Mouse (Mus musculus): ENCODE measurements around the gene Pkmyt1. TPM values are rescaled to one million over a fixed set of nuclear protein-coding genes. Genes with fewer than 3 reads are reported as not detected.

Pkmyt1 gene
- total RNA-seq, 1 experiment from 2014 or later: 6.5 TPM

DNA sequence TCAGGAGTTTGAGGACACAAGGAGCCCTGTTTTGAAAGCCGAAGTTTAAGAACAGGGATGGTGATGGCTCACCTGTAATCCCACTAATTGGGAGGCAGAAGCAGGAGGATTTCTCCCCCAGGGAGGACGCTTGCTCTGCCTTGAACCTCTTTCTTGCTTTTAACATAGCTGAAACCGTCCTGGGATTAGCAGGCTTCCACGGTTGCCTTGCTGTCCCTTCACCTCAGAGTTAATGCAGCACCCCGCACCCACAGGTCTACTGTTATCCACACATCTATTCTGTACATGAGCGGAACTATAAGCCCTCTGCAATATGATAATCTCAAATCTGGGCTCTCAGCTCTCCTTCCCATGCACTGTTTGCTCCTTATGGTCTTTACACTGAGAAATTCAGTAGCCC lies 47.5 kb downstream of the Pkmyt1 start:
- no peak for ATAC-seq (ENCODE audit: extremely low read depth, insufficient number of reproducible peaks, low FRiP score, poor library complexity, severe bottlenecking)

DNA sequence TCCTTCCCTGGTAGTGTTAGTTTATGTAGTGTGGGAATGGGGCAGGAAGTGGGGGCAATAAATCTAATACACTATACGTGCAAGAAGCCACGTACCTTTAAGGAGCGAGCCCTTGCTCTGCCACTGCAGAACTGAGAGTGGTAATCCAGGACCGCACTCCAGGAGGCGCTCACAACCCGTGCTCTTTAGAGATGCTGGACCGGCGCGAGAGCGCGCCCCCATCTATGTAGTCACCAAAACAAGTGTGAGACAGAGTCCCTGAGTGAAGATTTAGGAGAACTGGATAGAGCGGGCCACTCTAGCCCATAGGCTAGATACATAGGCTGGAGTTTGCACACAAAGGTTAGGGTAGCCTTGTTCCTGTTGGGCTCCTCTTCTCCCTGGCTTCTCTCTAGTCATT lies 48.0 kb downstream of the Pkmyt1 start:
- ATAC-seq (ENCODE audit: extremely low read depth, insufficient number of reproducible peaks, low FRiP score, poor library complexity, severe bottlenecking): peak; percentile 71

DNA sequence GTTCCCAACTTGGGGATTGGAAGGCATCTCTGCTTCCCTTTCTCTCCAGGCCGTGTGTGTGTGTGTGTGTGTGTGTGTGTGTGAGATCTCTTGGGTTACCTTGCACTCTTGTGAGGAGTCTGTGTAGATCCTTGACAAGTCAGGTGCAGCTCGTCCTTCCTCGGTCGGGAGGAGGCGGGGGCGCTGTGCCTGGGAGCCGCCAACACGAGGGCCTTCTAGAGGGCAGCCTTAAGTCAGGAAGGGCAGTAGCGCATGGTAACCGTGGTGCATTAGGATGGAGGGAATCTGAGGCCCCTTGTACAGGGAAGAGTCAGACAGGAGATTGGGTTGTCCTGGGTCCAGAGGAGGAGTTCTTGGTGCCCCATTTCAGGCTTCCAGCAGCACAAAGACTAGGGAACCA lies 50.1 kb downstream of the Pkmyt1 start:
- ATAC-seq (ENCODE audit: extremely low read depth, insufficient number of reproducible peaks, low FRiP score, poor library complexity, severe bottlenecking): no peak

DNA sequence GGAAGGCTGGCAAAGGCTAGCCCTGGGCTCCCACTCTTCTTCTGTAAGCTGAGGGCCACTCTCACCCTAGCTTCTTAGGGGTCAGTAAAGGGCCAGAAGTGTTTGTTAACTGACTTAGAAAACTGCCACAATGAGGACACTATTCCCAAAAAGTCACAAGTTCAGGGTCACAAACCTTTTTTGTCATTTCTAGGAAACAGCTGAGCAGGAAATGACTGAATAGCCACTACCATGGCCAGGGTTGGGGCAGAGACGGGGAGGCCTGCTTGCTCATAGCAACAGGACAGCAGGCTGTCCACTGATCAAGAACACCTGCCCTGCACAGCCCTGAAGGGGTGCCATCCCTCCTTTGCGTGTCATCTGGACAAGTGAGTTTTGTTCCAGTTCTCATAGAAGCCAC lies 51.0 kb downstream of the Pkmyt1 start:
- ATAC-seq (ENCODE audit: extremely low read depth, insufficient number of reproducible peaks, low FRiP score, poor library complexity, severe bottlenecking): no peak

DNA sequence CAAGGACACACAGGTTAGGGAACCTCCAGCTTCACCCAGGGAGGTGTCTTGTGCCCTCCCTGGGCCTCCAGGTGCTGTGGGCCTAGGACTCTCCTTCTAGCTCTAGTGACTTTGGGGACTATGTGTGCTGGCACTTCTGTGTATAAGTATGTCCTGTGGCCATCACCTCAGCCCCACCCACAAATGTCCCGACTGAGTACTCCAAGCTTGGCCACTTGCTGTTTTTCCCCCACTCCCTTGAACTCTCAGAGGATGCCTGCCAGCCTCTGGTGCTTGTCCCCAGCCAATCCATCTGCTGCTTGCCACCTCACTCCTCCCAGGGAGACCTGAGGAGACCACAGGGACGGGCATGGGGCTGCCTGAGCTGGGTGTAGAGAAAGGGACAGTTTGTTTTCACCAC lies 52.3 kb downstream of the Pkmyt1 start:
- no peak for ATAC-seq (ENCODE audit: extremely low read depth, insufficient number of reproducible peaks, low FRiP score, poor library complexity, severe bottlenecking)

DNA sequence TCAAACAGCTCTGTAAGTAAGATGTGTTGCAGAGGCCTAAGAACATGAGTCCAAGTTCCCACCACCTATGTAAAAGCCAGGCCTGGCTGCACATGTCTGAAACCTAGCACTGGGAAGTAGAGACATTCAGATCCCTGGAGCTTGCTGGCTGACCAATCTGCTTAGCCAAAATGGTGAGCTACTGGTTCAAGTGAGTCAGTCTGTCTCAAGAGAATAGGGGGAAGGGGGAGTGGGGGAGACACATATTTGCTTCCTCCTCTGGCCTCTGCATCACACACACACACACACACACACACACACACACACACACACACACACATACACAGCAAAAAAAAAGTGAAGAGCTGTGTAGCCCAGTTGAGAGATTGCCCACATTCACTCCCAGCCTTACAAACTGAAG lies 57.2 kb downstream of the Pkmyt1 start:
- ATAC-seq (ENCODE audit: extremely low read depth, insufficient number of reproducible peaks, low FRiP score, poor library complexity, severe bottlenecking): no peak

DNA sequence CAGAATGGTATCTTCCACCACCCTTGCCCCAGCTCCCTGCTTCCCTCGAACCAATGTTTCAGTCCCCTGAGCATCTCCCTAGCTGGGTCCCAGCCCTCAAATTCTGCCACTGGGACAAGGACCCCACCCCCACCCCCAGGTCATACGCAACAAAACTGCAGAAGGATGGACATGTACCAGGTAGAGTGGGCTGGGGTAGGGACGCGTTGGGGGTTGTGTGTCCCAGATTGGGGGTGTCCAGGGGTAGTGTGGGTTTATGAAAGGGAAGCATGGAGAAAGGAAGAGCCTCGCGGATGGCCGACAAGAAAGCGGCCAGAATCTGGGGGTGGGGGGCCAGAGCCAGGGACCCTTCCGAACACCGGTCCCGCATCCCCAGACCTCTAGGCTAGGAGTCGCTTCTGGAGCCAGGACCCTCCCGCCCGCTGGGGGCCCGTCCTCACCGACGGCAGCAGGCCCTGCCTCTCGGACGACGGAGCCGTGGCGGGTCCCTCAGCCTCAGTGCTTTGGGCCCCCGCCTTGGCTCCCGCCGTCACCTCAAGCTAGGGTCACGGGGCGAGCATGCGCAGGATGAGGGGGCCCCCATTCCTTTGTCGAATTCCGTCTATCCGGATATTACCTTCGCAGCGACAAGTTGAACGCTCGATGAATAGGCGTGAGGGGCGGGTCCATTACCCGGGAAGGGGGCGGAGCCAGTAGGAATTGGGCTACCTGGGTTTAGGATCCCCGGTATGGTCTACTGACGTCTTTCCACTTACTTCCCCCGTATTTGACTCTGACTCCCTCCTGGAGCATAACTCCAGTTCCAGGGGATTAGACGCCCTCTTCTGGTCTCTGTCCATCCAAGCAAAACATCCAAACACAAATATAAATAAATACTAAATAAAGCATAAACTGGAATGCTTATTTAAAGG lies 59.7 kb downstream of the Pkmyt1 start, which contains the start of gene Flywch2:
Gene Flywch2 (minus strand): TSS at position 521 of the 911 bp plus-strand sequence.
- peak; percentile 49; the same call in 1 of the 2 replicates for ATAC-seq (ENCODE audit: extremely low read depth, insufficient number of reproducible peaks, low FRiP score, poor library complexity, severe bottlenecking)

Other genes starting within 250 kb of the Pkmyt1 start
- 0.12 TPM in 1 of 2 replicates, not detected in the other for gene Vmn2r117, start 246.6 kb upstream of the Pkmyt1 start, total RNA-seq (2017)
- 5.1 and 5.6 TPM in 2 replicates for gene Zfp213, start 162.1 kb upstream of the Pkmyt1 start, total RNA-seq (2017)
- gene Zfp13, start 126.8 kb upstream of the Pkmyt1 start, total RNA-seq (2017): not detected in 2 replicates
- not detected in 2 replicates for gene Zscan10, start 125.5 kb upstream of the Pkmyt1 start, total RNA-seq (2017)
- 11.4 and 14.9 TPM in 2 replicates for gene Mmp25, start 81.1 kb upstream of the Pkmyt1 start, total RNA-seq (2017)
- gene Bicdl2, start 65.8 kb upstream of the Pkmyt1 start, total RNA-seq (2017): 0.37 TPM in 1 of 2 replicates, not detected in the other
- 21.9 and 32.2 TPM in 2 replicates for gene Hcfc1r1, start 52.7 kb upstream of the Pkmyt1 start, total RNA-seq (2017)
- gene Thoc6, start 52.5 kb upstream of the Pkmyt1 start, total RNA-seq (2017): 15.2 and 16.0 TPM in 2 replicates
- 10.5 and 13.4 TPM in 2 replicates for gene Tnfrsf12a, start 48.9 kb upstream of the Pkmyt1 start, total RNA-seq (2017)
- not detected in 2 replicates for gene Cldn6, start 47.1 kb upstream of the Pkmyt1 start, total RNA-seq (2017)
- gene Cldn9, start 42.3 kb upstream of the Pkmyt1 start, total RNA-seq (2017): not detected in 2 replicates
- not detected in 2 replicates for gene 1520401A03Rik, start 3.6 kb upstream of the Pkmyt1 start, total RNA-seq (2017)
- gene Paqr4, start 14.5 kb downstream of the Pkmyt1 start, total RNA-seq (2017): 0.70 TPM in 1 of 2 replicates, not detected in the other
- 0.23 TPM in 1 of 2 replicates, not detected in the other for gene Kremen2, start 19.5 kb downstream of the Pkmyt1 start, total RNA-seq (2017)
- gene Flywch1, start 45.3 kb downstream of the Pkmyt1 start, total RNA-seq (2017): 16.8 and 18.3 TPM in 2 replicates
- gene Flywch2, start 59.7 kb downstream of the Pkmyt1 start, total RNA-seq (2017): not detected in 2 replicates
- gene Srrm2, start 64.2 kb downstream of the Pkmyt1 start, total RNA-seq (2017): 281 and 303 TPM in 2 replicates
- gene Elob, start 102.8 kb downstream of the Pkmyt1 start, total RNA-seq (2017): 93.3 and 94.9 TPM in 2 replicates
- gene Prss33, start 109.7 kb downstream of the Pkmyt1 start, total RNA-seq (2017): not detected in 2 replicates
- 0.37 and 0.93 TPM in 2 replicates for gene Prss32, start 117.5 kb downstream of the Pkmyt1 start, total RNA-seq (2017)
- gene Prss41, start 117.8 kb downstream of the Pkmyt1 start, total RNA-seq (2017): not detected in 2 replicates
- gene Prss21, start 141.7 kb downstream of the Pkmyt1 start, total RNA-seq (2017): not detected in 2 replicates
- gene Dcpp1, start 154.5 kb downstream of the Pkmyt1 start, total RNA-seq (2017): not detected in 2 replicates
- gene Dcpp2, start 154.5 kb downstream of the Pkmyt1 start, total RNA-seq (2017): not detected in 2 replicates
- gene Dcpp3, start 191.1 kb downstream of the Pkmyt1 start, total RNA-seq (2017): not detected in 2 replicates
- not detected in 2 replicates for gene Sbp, start 215.3 kb downstream of the Pkmyt1 start, total RNA-seq (2017)
- not detected in 2 replicates for gene Sbpl, start 228.9 kb downstream of the Pkmyt1 start, total RNA-seq (2017)

Data from neutrophil, adult 5-6 weeks (primary cell).